Mouse (Mus musculus): ENCODE measurements at regions not wholly inside any gene's neighbourhood (a gene's known extent, or its start where the extent isn't known, plus 50 kb on each side); places are given as distances from the start of the nearest gene placed in this dataset.

DNA sequence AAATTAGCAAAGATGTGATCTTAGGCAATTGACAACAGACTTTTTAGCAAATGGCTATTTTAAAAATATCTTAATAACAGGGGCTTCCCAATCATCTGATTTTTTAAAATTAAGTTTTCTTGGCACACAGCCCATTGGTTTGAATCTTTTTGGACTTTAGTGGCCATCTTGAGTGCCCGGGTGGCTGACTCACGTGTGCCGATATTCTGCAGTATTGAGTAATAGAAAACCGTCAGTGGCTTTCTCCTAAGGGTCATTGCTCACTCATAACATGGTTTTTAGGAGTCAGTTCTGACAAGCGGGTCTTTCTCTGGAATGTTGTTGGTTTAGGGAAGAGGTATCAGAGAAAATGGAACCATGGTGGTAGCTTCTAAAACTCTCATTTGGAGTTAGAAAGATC lies 58.8 kb downstream of the Otud1 start:
- TF ChIP-seq CTCF (IDR thresholded peaks at IDR 0.05; ENCODE audit: borderline replicate concordance, extremely low read depth, insufficient read depth, insufficient read length) (no peak), POLR2A (IDR thresholded peaks at IDR 0.05; ENCODE audit: borderline replicate concordance, extremely low read depth, insufficient read depth, insufficient read length, poor library complexity, severe bottlenecking) (no peak)

All from brain, embryonic 14.5 days (tissue).